Mouse (Mus musculus) forebrain, embryonic 11.5 days (tissue): Measurements from ENCODE around the gene Mtpn. TPM values are rescaled to one million over a fixed set of nuclear protein-coding genes. Genes with fewer than 3 reads are reported as not detected.

Experiments
- ATAC-seq: fragments of 200-750 bp; cut with Nextera tagmentation; replicated peaks from 2 replicates; pipeline ENCODE4 v1.8.0; 2017; ENCODE audit warnings: moderate TSS enrichment; ENCODE audit not compliant: low FRiP score
- DNase-seq: peaks from one replicate; pipeline ENCODE4 v3.0.0-alpha.2; 2017; ENCODE audit warnings: low spot score
- H3K27ac ChIP-seq: fragments of 300-500 bp; sonication (generic); 2 replicates; pipeline ENCODE4 v1.5.1; 2014; ENCODE audit warnings: low read depth, low read length
- H3K27me3 ChIP-seq: fragments of 300-500 bp; sonication (generic); 2 replicates; pipeline ENCODE4 v1.6.1; 2014; ENCODE audit warnings: mild to moderate bottlenecking, low read length, mixed read lengths; ENCODE audit not compliant: control insufficient read depth, insufficient read depth
- H3K36me3 ChIP-seq: fragments of 300-500 bp; sonication (generic); 2 replicates; pipeline ENCODE4 v1.6.1; 2014; ENCODE audit warnings: mild to moderate bottlenecking, low read length, moderate library complexity, mixed read lengths; ENCODE audit not compliant: control insufficient read depth, insufficient read depth
- H3K4me1 ChIP-seq: fragments of 300-500 bp; sonication (generic); replicated peaks from 2 replicates; pipeline ENCODE4 v1.6.1; 2014; ENCODE audit warnings: low read length, mixed read lengths; ENCODE audit not compliant: control insufficient read depth, insufficient read depth
- H3K4me2 ChIP-seq: fragments of 300-500 bp; sonication (generic); 2 replicates; pipeline ENCODE4 v1.6.1; 2014; ENCODE audit warnings: low read depth, mild to moderate bottlenecking, low read length, moderate library complexity, mixed read lengths; ENCODE audit not compliant: severe bottlenecking
- H3K4me3 ChIP-seq: fragments of 300-500 bp; sonication (generic); 2 replicates; pipeline ENCODE4 v1.5.1; 2014; ENCODE audit warnings: low read depth, low read length
- H3K9ac ChIP-seq: fragments of 300-500 bp; sonication (generic); 2 replicates; pipeline ENCODE4 v1.6.1; 2014; ENCODE audit warnings: low read length
- H3K9me3 ChIP-seq: fragments of 300-500 bp; sonication (generic); 2 replicates; pipeline ENCODE4 v1.6.1; 2016; ENCODE audit warnings: low read length, mixed read lengths; ENCODE audit not compliant: control insufficient read depth
- WGBS: fragments of 180-500 bp; shearing (Covaris S2); extraction: QIAGEN DNeasy Blood & Tissue Kit; methylation state at CpG from one replicate; pipeline ENCODE4 v1.1.7; 2014; 5-methylcytosine and 5-hydroxymethylcytosine counted together
- polyA plus RNA-seq: library from polyadenylated mRNA; unstranded; fragments of >200 nt; fragmentation: Nextera tagmentation; extraction: Ambion mirVana; gene quantifications from 2 replicates; pipeline ENCODE4 v1.2.1, GENCODE M21; 2014

Mtpn gene
- polyA plus RNA-seq: 156 and 166 TPM in 2 replicates

- H3K9me3 ChIP-seq: no peaks in the 10 kb centered on the region
- DNase-seq: peak; percentile 98
- H3K36me3 ChIP-seq: no peaks in the 10 kb centered on the region
- under 1% methylated on average over 57 of the region's 61 CpGs for WGBS
- peak within 1 kb of the TSS; percentile 90 for H3K9ac ChIP-seq
- ATAC-seq: peak; percentile 100
- peak within 1 kb of the TSS; percentile 73 for H3K4me2 ChIP-seq
- H3K27me3 ChIP-seq: no peaks in the 10 kb centered on the region
- peak within 1 kb of the TSS; percentile 91 for H3K4me3 ChIP-seq
- no peaks in the 10 kb centered on the region for H3K4me1 ChIP-seq
- H3K27ac ChIP-seq: peak within 1 kb of the TSS; percentile 26; the same call in 1 of the 2 replicates
These were observed at the start of gene Mtpn for GRCm38 (mm10) chr6:35539304-35540009. Gene Mtpn, minus strand, starts transcription at chr6:35539888.

GRCm38 (mm10) chr6:35568731-35569130, 29.0 kb upstream of the Mtpn start:
- Histone ChIP-seq H3K27ac (no peak overlapping the region), H3K36me3 (no peaks in the 10 kb centered on the region), H3K4me2 (no peak overlapping the region), H3K4me1 (no peaks in the 10 kb centered on the region), H3K27me3 (no peaks in the 10 kb centered on the region), H3K9me3 (no peaks in the 10 kb centered on the region), H3K4me3 (no peak overlapping the region), H3K9ac (no peak overlapping the region)
- ATAC-seq: no peak
- DNase-seq: no peak

GRCm38 (mm10) chr6:35567755-35568154, 28.1 kb upstream of the Mtpn start:
- H3K4me2 ChIP-seq: no peak overlapping the region
- no peaks in the 10 kb centered on the region for H3K27me3 ChIP-seq
- no peaks in the 10 kb centered on the region for H3K9me3 ChIP-seq
- no peaks in the 10 kb centered on the region for H3K4me1 ChIP-seq
- ATAC-seq (no peak), DNase-seq (no peak)
- H3K4me3 ChIP-seq: no peak overlapping the region
- no peak overlapping the region for H3K27ac ChIP-seq
- H3K36me3 ChIP-seq: no peaks in the 10 kb centered on the region
- H3K9ac ChIP-seq: no peak overlapping the region

- no peak for ATAC-seq
- Histone ChIP-seq H3K9me3 (no peaks in the 10 kb centered on the region), H3K4me3 (no peak overlapping the region), H3K4me2 (no peak overlapping the region), H3K4me1 (no peaks in the 10 kb centered on the region), H3K9ac (no peak overlapping the region), H3K36me3 (no peaks in the 10 kb centered on the region), H3K27ac (no peak overlapping the region), H3K27me3 (no peaks in the 10 kb centered on the region)
- no peak for DNase-seq
- 76% methylated on average over 2 of the region's 2 CpGs for WGBS
These were observed 20.3 kb upstream of the Mtpn start for GRCm38 (mm10) chr6:35559950-35560349.

GRCm38 (mm10) chr6:35544352-35544751, 4.7 kb upstream of the Mtpn start:
- no peak overlapping the region for H3K4me3 ChIP-seq
- no peak overlapping the region for H3K9ac ChIP-seq
- H3K36me3 ChIP-seq: no peaks in the 10 kb centered on the region
- H3K4me1 ChIP-seq: no peaks in the 10 kb centered on the region
- no peak for ATAC-seq
- DNase-seq: no peak
- no peaks in the 10 kb centered on the region for H3K27me3 ChIP-seq
- no peaks in the 10 kb centered on the region; the same call in 1 of the 2 replicates for H3K9me3 ChIP-seq
- H3K4me2 ChIP-seq: no peak overlapping the region
- no peak overlapping the region for H3K27ac ChIP-seq

- no peaks in the 10 kb centered on the region for H3K27me3 ChIP-seq
- ATAC-seq (no peak), DNase-seq (no peak)
- no peak overlapping the region for H3K27ac ChIP-seq
- no peaks in the 10 kb centered on the region for H3K4me1 ChIP-seq
- H3K4me2 ChIP-seq: no peak overlapping the region
- no peak overlapping the region for H3K9ac ChIP-seq
- no peak overlapping the region for H3K4me3 ChIP-seq
- 80% methylated on average over 8 of the region's 8 CpGs for WGBS
- no peaks in the 10 kb centered on the region; the same call in 1 of the 2 replicates for H3K9me3 ChIP-seq
- no peaks in the 10 kb centered on the region for H3K36me3 ChIP-seq
These were observed 3.1 kb upstream of the Mtpn start for GRCm38 (mm10) chr6:35542656-35543400.

GRCm38 (mm10) chr6:35540377-35540776, 689 bp upstream of the Mtpn start:
- ATAC-seq: no peak
- H3K4me1 ChIP-seq: no peaks in the 10 kb centered on the region
- no peak overlapping the region for H3K4me2 ChIP-seq
- WGBS: 90% methylated on average over 9 of the region's 9 CpGs
- H3K27me3 ChIP-seq: no peaks in the 10 kb centered on the region
- no peak overlapping the region for H3K4me3 ChIP-seq
- no peak overlapping the region for H3K9ac ChIP-seq
- no peak overlapping the region for H3K27ac ChIP-seq
- DNase-seq: no peak
- H3K36me3 ChIP-seq: no peaks in the 10 kb centered on the region
- H3K9me3 ChIP-seq: no peaks in the 10 kb centered on the region

- H3K4me1 ChIP-seq: no peaks in the 10 kb centered on the region
- ATAC-seq: no peak
- H3K9me3 ChIP-seq: no peaks in the 10 kb centered on the region
- H3K36me3 ChIP-seq: no peaks in the 10 kb centered on the region
- no peaks in the 10 kb centered on the region for H3K27me3 ChIP-seq
- peak overlapping the region; percentile 73 for H3K4me2 ChIP-seq
- peak overlapping the region; percentile 91 for H3K4me3 ChIP-seq
- peak overlapping the region; percentile 90 for H3K9ac ChIP-seq
- whole genome bisulfite sequencing: 7% methylated on average over 21 of the region's 21 CpGs
- no peak overlapping the region for H3K27ac ChIP-seq
- no peak for DNase-seq
These were observed 858 bp downstream of the Mtpn start for GRCm38 (mm10) chr6:35538757-35539303.
